Mouse (Mus musculus): ENCODE measurements around the gene Pabpn1. TPM values are rescaled to one million over a fixed set of nuclear protein-coding genes. Genes with fewer than 3 reads are reported as not detected.

The Pabpn1 gene
- polyA plus RNA-seq, 1 experiment, result 429 TPM

GRCm38 (mm10) chr14:54938431-54939219 lies 46.3 kb downstream of the Pabpn1 start:
- H3K4me1 ChIP-seq (ENCODE audit: control insufficient read depth, insufficient read depth, low read length), result no peaks in the 10 kb centered on the region
- H3K4me3 ChIP-seq (ENCODE audit: control insufficient read depth, low read depth, low read length), result no peak overlapping the region
- no peaks in the 10 kb centered on the region for H3K27me3 ChIP-seq (ENCODE audit: control insufficient read depth, insufficient read depth, low read length)
- no peaks in the 10 kb centered on the region for H3K36me3 ChIP-seq (ENCODE audit: control insufficient read depth, insufficient read depth, low read length)
- H3K27ac ChIP-seq (ENCODE audit: control insufficient read depth, insufficient read depth, low read depth, low read length), result no peak overlapping the region
- TF ChIP-seq CTCF (IDR thresholded peaks at IDR 0.05; ENCODE audit: control insufficient read depth, insufficient read depth, insufficient replicate concordance, low read depth, low read length), result no peak
- TF ChIP-seq POLR2A (IDR thresholded peaks at IDR 0.05; ENCODE audit: control insufficient read depth, low read depth, low read length), result no peak

DNA sequence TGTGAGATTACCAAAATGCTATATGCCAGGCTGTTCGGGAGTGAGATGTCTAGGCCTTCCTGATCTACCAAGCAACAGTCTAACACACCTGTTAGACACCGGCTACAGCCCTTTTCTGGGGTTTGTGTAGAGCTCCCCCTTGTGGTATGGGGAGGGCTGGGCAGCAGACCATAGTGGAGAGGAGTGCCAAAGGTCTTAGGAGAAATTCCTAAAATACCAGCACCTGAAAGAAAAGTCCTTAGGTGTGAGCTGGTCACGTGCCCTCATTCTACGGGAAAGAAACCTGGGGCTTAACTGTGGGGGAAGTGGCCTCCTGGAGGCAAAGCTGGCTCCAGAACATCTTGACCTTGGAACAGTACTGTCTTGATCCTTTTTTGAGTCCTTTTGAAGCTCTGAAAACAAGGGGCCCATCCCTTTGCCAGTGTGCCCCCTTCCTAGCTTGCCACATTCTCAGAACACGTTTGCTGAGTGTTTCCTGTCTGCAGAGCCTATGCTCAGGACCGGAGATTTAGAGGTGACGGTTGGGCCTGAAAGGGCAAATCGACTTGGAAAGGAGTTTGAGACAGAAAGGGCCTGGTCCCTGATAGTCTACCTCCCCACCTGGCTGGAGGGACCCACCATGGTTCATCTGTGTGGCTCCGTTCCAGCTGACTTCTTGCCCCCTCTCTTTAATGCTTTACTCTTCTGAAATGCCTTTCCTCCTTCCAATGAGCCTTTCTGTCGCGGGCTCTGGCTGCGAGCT lies 47.3 kb downstream of the Pabpn1 start:
- no peak overlapping the region for H3K27ac ChIP-seq (ENCODE audit: control insufficient read depth, insufficient read depth, low read depth, low read length)
- no peak overlapping the region for H3K4me3 ChIP-seq (ENCODE audit: control insufficient read depth, low read depth, low read length)
- H3K4me1 ChIP-seq (ENCODE audit: control insufficient read depth, insufficient read depth, low read length), result no peaks in the 10 kb centered on the region
- H3K36me3 ChIP-seq (ENCODE audit: control insufficient read depth, insufficient read depth, low read length), result no peaks in the 10 kb centered on the region
- no peaks in the 10 kb centered on the region for H3K27me3 ChIP-seq (ENCODE audit: control insufficient read depth, insufficient read depth, low read length)
- TF ChIP-seq CTCF (IDR thresholded peaks at IDR 0.05; ENCODE audit: control insufficient read depth, insufficient read depth, insufficient replicate concordance, low read depth, low read length) (peak; percentile 67; the same call in 1 of the 2 replicates), POLR2A (IDR thresholded peaks at IDR 0.05; ENCODE audit: control insufficient read depth, low read depth, low read length) (no peak)

DNA sequence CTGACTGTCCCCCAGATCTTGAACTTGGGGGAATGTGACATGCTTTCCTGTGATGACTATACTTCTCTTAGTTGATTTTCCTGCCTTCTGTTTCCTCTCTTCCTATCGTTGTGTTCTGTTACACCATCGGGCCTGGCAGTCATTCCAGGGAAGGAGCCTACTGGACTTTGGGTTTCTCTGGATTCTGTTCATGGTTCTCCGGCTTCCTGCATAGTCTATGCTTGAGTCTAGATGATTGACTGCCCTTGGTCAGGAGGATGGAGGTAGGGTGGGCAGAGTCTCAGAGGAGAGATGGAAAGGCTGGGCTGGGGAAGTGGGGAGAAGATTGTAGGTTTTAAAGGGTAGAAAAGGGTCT lies 47.9 kb downstream of the Pabpn1 start:
- TF ChIP-seq POLR2A (IDR thresholded peaks at IDR 0.05; ENCODE audit: control insufficient read depth, low read depth, low read length), result no peak
- TF ChIP-seq CTCF (IDR thresholded peaks at IDR 0.05; ENCODE audit: control insufficient read depth, insufficient read depth, insufficient replicate concordance, low read depth, low read length), result no peak
- H3K27ac ChIP-seq (ENCODE audit: control insufficient read depth, insufficient read depth, low read depth, low read length), result no peak overlapping the region

DNA sequence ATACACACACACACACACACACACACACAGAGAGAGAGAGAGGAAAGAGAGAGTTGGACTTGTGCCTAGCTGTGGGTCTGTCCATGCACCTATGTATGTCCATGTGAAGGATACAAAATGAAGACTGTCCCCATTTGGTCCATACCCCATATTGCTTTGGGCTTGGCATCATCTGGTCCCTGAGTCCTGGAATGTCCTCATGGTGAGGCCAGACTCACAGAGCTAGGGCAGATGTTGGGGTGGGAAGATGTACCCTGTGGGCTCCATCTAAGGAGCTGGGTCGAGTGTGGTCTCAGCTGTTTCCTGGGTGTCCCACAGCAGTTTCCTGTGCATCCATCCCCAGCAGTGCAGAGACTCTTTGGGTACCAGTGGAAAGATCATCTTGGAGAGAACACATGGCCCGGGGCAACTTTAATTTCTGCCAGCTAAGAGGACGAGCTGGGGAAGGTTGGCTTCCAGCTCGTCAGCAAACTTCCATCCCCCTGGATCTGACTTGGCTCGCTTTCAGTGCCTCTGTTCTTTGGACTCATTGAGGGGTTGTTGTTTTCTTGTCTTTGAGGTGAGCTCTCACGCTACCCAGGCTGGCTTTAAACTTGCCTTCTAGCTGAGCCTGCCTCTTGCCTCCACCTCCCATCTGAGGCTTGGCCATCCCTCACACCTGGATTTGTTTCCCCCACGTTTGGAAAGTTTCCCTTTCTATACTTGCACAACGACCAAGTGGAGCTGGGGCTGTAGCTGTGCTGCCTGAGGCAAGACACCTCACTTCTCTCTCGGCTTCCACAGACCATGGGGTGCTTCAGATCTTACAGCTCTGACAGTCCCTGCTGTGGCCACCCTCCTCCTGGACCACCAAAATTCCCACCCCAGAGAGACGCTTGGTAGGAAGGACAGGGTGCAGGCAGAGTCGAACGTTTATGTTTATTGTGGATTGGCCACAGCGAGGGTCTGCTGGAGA lies 49.0 kb downstream of the Pabpn1 start:
- Histone ChIP-seq H3K27ac (ENCODE audit: control insufficient read depth, insufficient read depth, low read depth, low read length) (no peak overlapping the region), H3K36me3 (ENCODE audit: control insufficient read depth, insufficient read depth, low read length) (no peaks in the 10 kb centered on the region), H3K4me3 (ENCODE audit: control insufficient read depth, low read depth, low read length) (no peak overlapping the region), H3K4me1 (ENCODE audit: control insufficient read depth, insufficient read depth, low read length) (no peaks in the 10 kb centered on the region), H3K27me3 (ENCODE audit: control insufficient read depth, insufficient read depth, low read length) (no peaks in the 10 kb centered on the region)
- TF ChIP-seq CTCF (IDR thresholded peaks at IDR 0.05; ENCODE audit: control insufficient read depth, insufficient read depth, insufficient replicate concordance, low read depth, low read length) (no peak), POLR2A (IDR thresholded peaks at IDR 0.05; ENCODE audit: control insufficient read depth, low read depth, low read length) (no peak)

More for the DNA sequence above, 47.9 kb downstream of the Pabpn1 start:
- Histone ChIP-seq H3K27me3 (ENCODE audit: control insufficient read depth, insufficient read depth, low read length) (no peaks in the 10 kb centered on the region), H3K4me1 (ENCODE audit: control insufficient read depth, insufficient read depth, low read length) (no peaks in the 10 kb centered on the region), H3K4me3 (ENCODE audit: control insufficient read depth, low read depth, low read length) (no peak overlapping the region), H3K36me3 (ENCODE audit: control insufficient read depth, insufficient read depth, low read length) (no peaks in the 10 kb centered on the region)

GRCm38 (mm10) chr14:54942479-54942878 lies 50.2 kb downstream of the Pabpn1 start:
- H3K4me3 ChIP-seq (ENCODE audit: control insufficient read depth, low read depth, low read length), result no peak overlapping the region
- H3K36me3 ChIP-seq (ENCODE audit: control insufficient read depth, insufficient read depth, low read length), result no peaks in the 10 kb centered on the region
- H3K27ac ChIP-seq (ENCODE audit: control insufficient read depth, insufficient read depth, low read depth, low read length), result no peak overlapping the region
- H3K4me1 ChIP-seq (ENCODE audit: control insufficient read depth, insufficient read depth, low read length), result no peaks in the 10 kb centered on the region
- H3K27me3 ChIP-seq (ENCODE audit: control insufficient read depth, insufficient read depth, low read length), result no peaks in the 10 kb centered on the region
- TF ChIP-seq CTCF (IDR thresholded peaks at IDR 0.05; ENCODE audit: control insufficient read depth, insufficient read depth, insufficient replicate concordance, low read depth, low read length), result no peak
- no peak for TF ChIP-seq POLR2A (IDR thresholded peaks at IDR 0.05; ENCODE audit: control insufficient read depth, low read depth, low read length)

- H3K4me1 ChIP-seq (ENCODE audit: control insufficient read depth, insufficient read depth, low read length), result no peaks in the 10 kb centered on the region
- H3K27me3 ChIP-seq (ENCODE audit: control insufficient read depth, insufficient read depth, low read length), result no peaks in the 10 kb centered on the region
- H3K4me3 ChIP-seq (ENCODE audit: control insufficient read depth, low read depth, low read length), result no peak overlapping the region
- no peak for TF ChIP-seq CTCF (IDR thresholded peaks at IDR 0.05; ENCODE audit: control insufficient read depth, insufficient read depth, insufficient replicate concordance, low read depth, low read length)
- TF ChIP-seq POLR2A (IDR thresholded peaks at IDR 0.05; ENCODE audit: control insufficient read depth, low read depth, low read length), result no peak
- H3K36me3 ChIP-seq (ENCODE audit: control insufficient read depth, insufficient read depth, low read length), result no peaks in the 10 kb centered on the region
- no peak overlapping the region for H3K27ac ChIP-seq (ENCODE audit: control insufficient read depth, insufficient read depth, low read depth, low read length)
Measured at GRCm38 (mm10) chr14:54943971-54944370, 51.7 kb downstream of the Pabpn1 start.

Measured in testis, adult 2 months (tissue).